ENCODE assay signal across 8 mouse cellular contexts in genomic region chr5:24348546-24348945, GRCm38 (mm10). TPM values are rescaled to one million over a fixed set of nuclear protein-coding genes. Genes with fewer than 3 reads are reported as not detected.
A peak's percentile ranks its signal among the peaks of the same experiment; 100 is the strongest.
DNase-seq lines count a peak whose midpoint lies in the region; ATAC-seq lines count a peak whose summit lies in the region.

No protein-coding gene starts in this region.

- H3K4me2 ChIP-seq in embryonic facial prominence, embryonic 13.5 days: peak overlapping the region; percentile 93
- H3K4me2 ChIP-seq in hindbrain, embryonic 16.5 days (ENCODE audit: low read length): peak overlapping the region; percentile 98
- H3K4me2 ChIP-seq in lung, embryonic 16.5 days (ENCODE audit: low read depth, low read length): peak overlapping the region; percentile 94
- peak overlapping the region; percentile 97 for H3K4me2 ChIP-seq in stomach, embryonic 16.5 days (ENCODE audit: low read depth, low read length)

- DNase-seq in ovary, adult 18-20 months (ENCODE audit: low spot score): peak; percentile 72
- no peak for DNase-seq in ovary, postnatal 10 days (ENCODE audit: low spot score)
- DNase-seq in frontal cortex, postnatal 25 days (ENCODE audit: low spot score in 2 of 2): no peak
- no peak for DNase-seq in adipocyte (ENCODE audit: low spot score)

- peak overlapping the region; percentile 46 for H3K4me3 ChIP-seq in embryonic facial prominence, embryonic 13.5 days
- H3K4me3 ChIP-seq in hindbrain, embryonic 16.5 days (ENCODE audit: low read length): peak overlapping the region; percentile 61
- H3K4me3 ChIP-seq in lung, embryonic 16.5 days (ENCODE audit: low read length): peak overlapping the region; percentile 49
- peak overlapping the region; percentile 49 for H3K4me3 ChIP-seq in stomach, embryonic 16.5 days (replicated peaks; ENCODE audit: low read length)

- no peak overlapping the region for H3K27ac ChIP-seq in embryonic facial prominence, embryonic 13.5 days
- H3K27ac ChIP-seq in hindbrain, embryonic 16.5 days (ENCODE audit: low read depth, low read length): peak overlapping the region; percentile 72
- H3K27ac ChIP-seq in lung, embryonic 16.5 days (ENCODE audit: low read length): no peak overlapping the region
- H3K27ac ChIP-seq in stomach, embryonic 16.5 days (ENCODE audit: low read length): peak overlapping the region; percentile 51

- peaks cover 99% of the 10 kb centered on the region for H3K27me3 ChIP-seq in embryonic facial prominence, embryonic 13.5 days
- H3K27me3 ChIP-seq in hindbrain, embryonic 16.5 days (replicated peaks; ENCODE audit: control insufficient read depth, insufficient read depth, low read length): no peaks in the 10 kb centered on the region
- H3K27me3 ChIP-seq in lung, embryonic 16.5 days (ENCODE audit: control insufficient read depth, insufficient read depth, low read depth, low read length): peaks cover 21% of the 10 kb centered on the region
- H3K27me3 ChIP-seq in stomach, embryonic 16.5 days (ENCODE audit: control insufficient read depth, insufficient read depth, low read length): peaks cover 9% of the 10 kb centered on the region; the same call in 1 of the 2 replicates

- no peak for ATAC-seq in embryonic facial prominence, embryonic 13.5 days (ENCODE audit: insufficient number of reproducible peaks, insufficient read depth, low FRiP score, low TSS enrichment, low read depth)
- ATAC-seq in hindbrain, embryonic 16.5 days: no peak
- ATAC-seq in lung, embryonic 16.5 days (ENCODE audit: low read depth): no peak
- ATAC-seq in stomach, embryonic 16.5 days (ENCODE audit: insufficient read depth, low FRiP score): no peak

- WGBS in embryonic facial prominence, embryonic 13.5 days: under 1% methylated on average over 29 of the region's 30 CpGs
- under 1% methylated on average over 23 of the region's 30 CpGs for WGBS in hindbrain, embryonic 16.5 days
- whole genome bisulfite sequencing in lung, embryonic 16.5 days: under 1% methylated on average over 28 of the region's 30 CpGs
- WGBS in stomach, embryonic 16.5 days: under 1% methylated on average over 30 of the region's 30 CpGs

- H3K36me3 ChIP-seq in embryonic facial prominence, embryonic 13.5 days: no peaks in the 10 kb centered on the region
- no peaks in the 10 kb centered on the region for H3K36me3 ChIP-seq in hindbrain, embryonic 16.5 days (ENCODE audit: control insufficient read depth, insufficient read depth, low read length)
- no peaks in the 10 kb centered on the region for H3K36me3 ChIP-seq in lung, embryonic 16.5 days (ENCODE audit: control insufficient read depth, insufficient read depth, low read length)
- no peaks in the 10 kb centered on the region for H3K36me3 ChIP-seq in stomach, embryonic 16.5 days (ENCODE audit: control insufficient read depth, insufficient read depth, low read length)

- H3K4me1 ChIP-seq in embryonic facial prominence, embryonic 13.5 days: peaks cover 42% of the 10 kb centered on the region
- H3K4me1 ChIP-seq in hindbrain, embryonic 16.5 days (ENCODE audit: control insufficient read depth, insufficient read depth, low read depth, low read length): peaks cover 61% of the 10 kb centered on the region
- H3K4me1 ChIP-seq in lung, embryonic 16.5 days (replicated peaks; ENCODE audit: control insufficient read depth, insufficient read depth, low read length): peaks cover 52% of the 10 kb centered on the region
- peaks cover 59% of the 10 kb centered on the region for H3K4me1 ChIP-seq in stomach, embryonic 16.5 days (ENCODE audit: control insufficient read depth, insufficient read depth, low read length)

- H3K9ac ChIP-seq in embryonic facial prominence, embryonic 13.5 days: 0 out of 2 replicates have a peak overlapping the region, but pooled peaks have one; percentile 58
- H3K9ac ChIP-seq in hindbrain, embryonic 16.5 days (ENCODE audit: low read depth, low read length): peak overlapping the region; percentile 67
- H3K9ac ChIP-seq in lung, embryonic 16.5 days (ENCODE audit: low read length): peak overlapping the region; percentile 55
- H3K9ac ChIP-seq in stomach, embryonic 16.5 days (ENCODE audit: low read length): peak overlapping the region; percentile 61

- H3K9me3 ChIP-seq in embryonic facial prominence, embryonic 13.5 days: no peaks in the 10 kb centered on the region
- H3K9me3 ChIP-seq in hindbrain, embryonic 16.5 days (ENCODE audit: control insufficient read depth, low read length): no peaks in the 10 kb centered on the region
- H3K9me3 ChIP-seq in lung, embryonic 16.5 days (ENCODE audit: control insufficient read depth, low read length): no peaks in the 10 kb centered on the region
- H3K9me3 ChIP-seq in stomach, embryonic 16.5 days (replicated peaks; ENCODE audit: control insufficient read depth, low read length): no peaks in the 10 kb centered on the region

RNA-seq across cellular contexts. Expression of gene Kcnh2, which starts 2.9 kb away (rescaled TPM):
- polyA plus RNA-seq in embryonic facial prominence, embryonic 13.5 days (2015; fragmentation: Nextera tagmentation; extraction: Ambion mirVana): 1.3 and 1.4 TPM in 2 replicates
- polyA plus RNA-seq in hindbrain, embryonic 16.5 days (2015; fragmentation: Nextera tagmentation; extraction: Ambion mirVana): 13.0 and 14.0 TPM in 2 replicates
- 5.6 and 6.5 TPM in 2 replicates for polyA plus RNA-seq in lung, embryonic 16.5 days (2015; fragmentation: Nextera tagmentation; extraction: Ambion mirVana)
- 5.6 and 6.5 TPM in 2 replicates for polyA plus RNA-seq in stomach, embryonic 16.5 days (2015; fragmentation: Nextera tagmentation; extraction: Ambion mirVana)

RNA-seq across cellular contexts. Expression of gene Nos3, which starts 16.1 kb away (rescaled TPM):
- polyA plus RNA-seq in embryonic facial prominence, embryonic 13.5 days (2015; fragmentation: Nextera tagmentation; extraction: Ambion mirVana): 5.4 and 5.9 TPM in 2 replicates
- polyA plus RNA-seq in hindbrain, embryonic 16.5 days (2015; fragmentation: Nextera tagmentation; extraction: Ambion mirVana): 8.6 and 11.0 TPM in 2 replicates
- polyA plus RNA-seq in lung, embryonic 16.5 days (2015; fragmentation: Nextera tagmentation; extraction: Ambion mirVana): 18.9 and 19.8 TPM in 2 replicates
- polyA plus RNA-seq in stomach, embryonic 16.5 days (2015; fragmentation: Nextera tagmentation; extraction: Ambion mirVana): 6.5 and 7.3 TPM in 2 replicates

RNA-seq across cellular contexts. Expression of gene Atg9b, which starts 43.4 kb away (rescaled TPM):
- polyA plus RNA-seq in embryonic facial prominence, embryonic 13.5 days (2015; fragmentation: Nextera tagmentation; extraction: Ambion mirVana): 0.25 and 0.50 TPM in 2 replicates
- 3.6 and 4.6 TPM in 2 replicates for polyA plus RNA-seq in hindbrain, embryonic 16.5 days (2015; fragmentation: Nextera tagmentation; extraction: Ambion mirVana)
- polyA plus RNA-seq in lung, embryonic 16.5 days (2015; fragmentation: Nextera tagmentation; extraction: Ambion mirVana): 0.46 and 0.49 TPM in 2 replicates
- 4.2 and 5.9 TPM in 2 replicates for polyA plus RNA-seq in stomach, embryonic 16.5 days (2015; fragmentation: Nextera tagmentation; extraction: Ambion mirVana)

RNA-seq across cellular contexts. Expression of gene Abcb8, which starts 44.9 kb away (rescaled TPM):
- 39.9 and 44.9 TPM in 2 replicates for polyA plus RNA-seq in embryonic facial prominence, embryonic 13.5 days (2015; fragmentation: Nextera tagmentation; extraction: Ambion mirVana)
- 52.4 and 53.7 TPM in 2 replicates for polyA plus RNA-seq in hindbrain, embryonic 16.5 days (2015; fragmentation: Nextera tagmentation; extraction: Ambion mirVana)
- 48.0 and 51.4 TPM in 2 replicates for polyA plus RNA-seq in lung, embryonic 16.5 days (2015; fragmentation: Nextera tagmentation; extraction: Ambion mirVana)
- 48.4 and 61.7 TPM in 2 replicates for polyA plus RNA-seq in stomach, embryonic 16.5 days (2015; fragmentation: Nextera tagmentation; extraction: Ambion mirVana)

Comparison
In these comparisons a context has a peak if more than half of its experiments do, and no peak if none do; other contexts are left out.
1. H3K27ac ChIP-seq: peak in hindbrain, embryonic 16.5 days (single experiment) and stomach, embryonic 16.5 days (single experiment); none in embryonic facial prominence, embryonic 13.5 days (single experiment) and lung, embryonic 16.5 days (single experiment).
2. Peak in every context shown above with its lines, with median percentiles within 50 percentile points of each other: H3K4me2 ChIP-seq, H3K4me3 ChIP-seq and H3K9ac ChIP-seq.